Mouse (Mus musculus) frontal cortex, adult (tissue): Measurements from ENCODE around the gene Mbtd1.

ENCODE experiments used
- ATAC-seq: cut with Nextera tagmentation; 2 replicates; pipeline ENCODE4 v1.9.2; 2017; ENCODE audit warnings: mild to moderate bottlenecking, moderate library complexity, mixed read lengths; ENCODE audit not compliant: low TSS enrichment

The Mbtd1 gene

GRCm38 (mm10) chr11:93987026-93987425, 101.4 kb downstream of the Mbtd1 start:
- ATAC-seq: no peak

GRCm38 (mm10) chr11:93987625-93988327, 102.1 kb downstream of the Mbtd1 start:
- peak; percentile 47; the same call in 1 of the 2 replicates for ATAC-seq

DNA sequence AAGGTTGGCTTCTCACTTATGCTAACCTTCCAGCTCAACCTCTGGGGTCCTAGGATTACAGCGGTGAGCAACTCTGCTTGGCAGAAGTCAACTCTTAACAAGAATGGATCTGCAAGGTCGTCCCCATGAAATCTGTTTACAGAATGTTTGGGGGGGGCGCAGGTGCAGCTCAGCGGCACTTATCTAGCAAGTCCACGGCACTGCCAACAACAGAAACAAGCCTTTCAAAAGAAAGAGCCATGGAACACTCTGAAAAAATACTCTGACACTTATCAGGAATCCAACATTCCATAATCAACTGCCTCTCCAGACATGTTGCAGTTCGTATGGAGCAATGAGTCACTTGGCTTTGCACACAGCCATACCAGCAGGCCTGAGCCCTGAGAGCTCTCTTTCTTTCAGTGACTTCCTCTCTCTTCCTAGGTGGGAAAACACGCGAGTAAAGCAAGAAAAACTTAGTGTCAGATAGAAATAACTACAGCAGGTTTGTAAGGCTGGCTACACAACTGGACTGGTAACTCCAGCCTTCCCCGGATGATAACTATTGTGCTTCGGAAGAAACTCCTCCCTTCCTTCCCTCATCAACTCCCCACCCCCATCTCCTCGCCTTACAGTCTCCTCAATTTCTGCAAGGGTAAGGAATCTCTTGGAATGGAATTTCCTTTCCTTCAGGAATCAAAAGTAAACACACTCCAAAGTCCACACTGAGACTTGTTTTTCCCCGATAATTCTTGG, 102.8 kb downstream of the Mbtd1 start:
- no peak for ATAC-seq

GRCm38 (mm10) chr11:93994531-93994930, 108.9 kb downstream of the Mbtd1 start:
- no peak for ATAC-seq

DNA sequence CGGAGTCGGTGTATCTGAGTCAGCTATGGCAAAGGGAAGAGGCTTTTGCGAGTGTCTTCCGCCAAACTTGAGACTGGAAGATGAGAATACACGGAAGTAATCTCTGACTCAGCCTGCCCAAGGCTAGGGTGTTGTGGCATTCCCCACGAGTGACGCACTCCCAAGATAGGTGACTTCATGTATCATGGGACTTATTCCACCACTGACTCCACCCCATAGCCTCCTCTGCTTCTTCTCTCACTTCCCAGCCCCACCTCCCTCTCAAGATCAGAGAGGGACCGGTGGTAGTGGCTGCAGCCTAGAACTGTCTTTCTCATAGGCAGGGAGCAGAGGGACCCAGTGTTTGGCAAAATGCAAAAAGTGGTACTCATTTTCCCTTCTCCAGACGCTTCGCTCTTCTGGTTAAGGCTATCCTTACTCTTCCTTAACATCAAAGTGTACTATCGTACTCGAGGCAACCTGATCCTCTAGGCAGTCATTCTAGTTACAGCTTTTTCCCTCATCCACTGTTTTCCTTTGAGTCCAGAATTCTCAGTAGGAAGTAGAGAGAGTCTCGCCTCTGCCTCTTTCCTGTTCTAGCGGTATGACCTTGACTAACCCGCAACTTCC, 109.6 kb downstream of the Mbtd1 start:
- ATAC-seq: peak; percentile 86

DNA sequence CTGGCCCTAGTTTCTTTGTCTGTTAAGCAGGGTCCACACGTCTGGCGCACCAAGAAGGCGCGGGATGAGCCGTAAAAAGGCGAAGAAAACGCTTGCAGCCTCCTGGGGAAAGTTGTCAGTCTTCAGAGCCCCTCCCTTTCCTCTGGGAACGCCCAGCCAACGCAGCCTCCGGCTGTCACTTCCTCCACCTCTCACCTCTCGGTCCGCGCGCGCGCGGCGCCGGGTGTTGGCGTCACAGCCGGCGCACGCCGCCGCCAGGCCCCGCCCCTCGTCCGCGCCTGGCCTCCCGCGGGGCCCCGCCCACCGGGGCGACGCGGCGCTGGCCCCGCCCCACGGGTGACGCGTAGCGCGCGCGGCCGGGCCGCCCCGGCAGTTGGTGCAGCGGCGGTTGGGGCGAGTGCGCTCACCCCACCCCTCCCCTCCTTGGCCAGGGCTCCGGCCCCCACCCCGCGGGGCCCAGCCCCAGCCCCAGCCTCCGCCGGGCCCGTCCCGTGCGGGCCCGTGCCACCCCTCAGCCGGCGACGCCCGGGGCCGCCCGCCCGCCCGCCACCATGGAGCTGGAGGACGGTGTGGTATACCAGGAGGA, 110.2 kb downstream of the Mbtd1 start, which contains the start of gene Spag9:
Gene Spag9 (plus strand): TSS at position 372 of the 586 bp plus-strand sequence.
- ATAC-seq: peak; percentile 84
